Mouse (Mus musculus) heart, embryonic 15.5 days (tissue): ENCODE data around the gene Sft2d2. TPM values are rescaled to one million over a fixed set of nuclear protein-coding genes. Genes with fewer than 3 reads are reported as not detected.
A peak's percentile ranks its signal among the peaks of the same experiment; 100 is the strongest.

ENCODE experiments used
- ATAC-seq: fragments of 200-750 bp; cut with Nextera tagmentation; replicated peaks from 2 replicates; pipeline ENCODE4 v1.8.0; 2017; ENCODE audit warnings: low read depth, moderate TSS enrichment; ENCODE audit not compliant: insufficient number of reproducible peaks, insufficient read depth, low FRiP score
- H3K27ac ChIP-seq: fragments of 300-500 bp; sonication (generic); 2 replicates; pipeline ENCODE4 v1.5.1; 2015; ENCODE audit warnings: mild to moderate bottlenecking, inconsistent platforms
- H3K27me3 ChIP-seq: fragments of 300-500 bp; sonication (generic); 2 replicates; pipeline ENCODE4 v1.6.1; 2015; ENCODE audit warnings: inconsistent platforms
- H3K36me3 ChIP-seq: fragments of 300-500 bp; sonication (generic); 2 replicates; pipeline ENCODE4 v1.6.1; 2015; ENCODE audit warnings: mild to moderate bottlenecking, inconsistent platforms
- H3K4me1 ChIP-seq: fragments of 300-500 bp; sonication (generic); replicated peaks from 2 replicates; pipeline ENCODE4 v1.6.1; 2015; ENCODE audit warnings: inconsistent platforms
- H3K4me2 ChIP-seq: fragments of 300-500 bp; sonication (generic); 2 replicates; pipeline ENCODE4 v1.6.1; 2015; ENCODE audit warnings: inconsistent platforms, mild to moderate bottlenecking, moderate library complexity
- H3K4me3 ChIP-seq: fragments of 300-500 bp; sonication (generic); 2 replicates; pipeline ENCODE4 v1.5.1; 2015; ENCODE audit warnings: mild to moderate bottlenecking, inconsistent platforms
- H3K9ac ChIP-seq: fragments of 300-500 bp; sonication (generic); 2 replicates; pipeline ENCODE4 v1.6.1; 2015; ENCODE audit warnings: mild to moderate bottlenecking, inconsistent platforms
- H3K9me3 ChIP-seq: fragments of 300-500 bp; sonication (generic); replicated peaks from 2 replicates; pipeline ENCODE4 v1.6.1; 2016; ENCODE audit warnings: inconsistent platforms
- WGBS: fragments of 180-500 bp; shearing (Covaris S2); methylation state at CpG from one replicate; pipeline ENCODE4 v1.1.7; 2015; ENCODE audit warnings: mixed read lengths; 5-methylcytosine and 5-hydroxymethylcytosine counted together
- polyA plus RNA-seq: library from polyadenylated mRNA; unstranded; fragments of >200 nt; fragmentation: Nextera tagmentation; extraction: Ambion mirVana; gene quantifications from 2 replicates; pipeline ENCODE4 v1.2.1, GENCODE M21; 2015

Sft2d2 gene
- 17.3 and 20.6 TPM in 2 replicates for polyA plus RNA-seq

GRCm38 (mm10) chr1:165193880-165194661, at the start of gene Sft2d2:
Sft2d2 (minus strand) TSS chr1:165194438.
- H3K4me1 ChIP-seq = peaks cover 22% of the 10 kb centered on the region
- peak; percentile 92 for ATAC-seq
- H3K9me3 ChIP-seq = no peaks in the 10 kb centered on the region
- peak within 1 kb of the TSS; percentile 91 for H3K4me2 ChIP-seq
- no peaks in the 10 kb centered on the region for H3K36me3 ChIP-seq
- H3K9ac ChIP-seq = peak within 1 kb of the TSS; percentile 90
- WGBS = under 1% methylated on average over 69 of the region's 69 CpGs
- peak within 1 kb of the TSS; percentile 83 for H3K4me3 ChIP-seq
- no peaks in the 10 kb centered on the region for H3K27me3 ChIP-seq
- H3K27ac ChIP-seq = peak within 1 kb of the TSS; percentile 92

GRCm38 (mm10) chr1:165236321-165237298, 42.4 kb upstream of the Sft2d2 start, which contains the start of gene Tiprl:
Tiprl (minus strand) TSS chr1:165236996.
- H3K9me3 ChIP-seq = no peaks in the 10 kb centered on the region
- peak; percentile 100 for ATAC-seq
- peak within 1 kb of the TSS; percentile 99 for H3K27ac ChIP-seq
- peaks cover 23% of the 10 kb centered on the region for H3K4me1 ChIP-seq
- H3K36me3 ChIP-seq = no peaks in the 10 kb centered on the region
- H3K9ac ChIP-seq = peak within 1 kb of the TSS; percentile 96
- under 1% methylated on average over 75 of the region's 76 CpGs for WGBS
- H3K4me3 ChIP-seq = peak within 1 kb of the TSS; percentile 98
- H3K4me2 ChIP-seq = peak within 1 kb of the TSS; percentile 78
- no peaks in the 10 kb centered on the region for H3K27me3 ChIP-seq

GRCm38 (mm10) chr1:165235846-165236245, 41.6 kb upstream of the Sft2d2 start:
- Histone ChIP-seq H3K4me2 (peak overlapping the region; percentile 71), H3K9ac (peak overlapping the region; percentile 96), H3K27ac (peak overlapping the region; percentile 99), H3K27me3 (no peaks in the 10 kb centered on the region), H3K9me3 (no peaks in the 10 kb centered on the region), H3K4me3 (peak overlapping the region; percentile 98), H3K36me3 (no peaks in the 10 kb centered on the region), H3K4me1 (peaks cover 23% of the 10 kb centered on the region)
- WGBS = 7% methylated on average over 10 of the region's 10 CpGs
- no peak for ATAC-seq

- Histone ChIP-seq H3K4me1 (peaks cover 23% of the 10 kb centered on the region), H3K4me2 (0 out of 2 replicates have a peak overlapping the region, but pooled peaks have one; percentile 1), H3K27me3 (no peaks in the 10 kb centered on the region), H3K36me3 (no peaks in the 10 kb centered on the region), H3K9me3 (no peaks in the 10 kb centered on the region), H3K4me3 (no peak overlapping the region), H3K9ac (no peak overlapping the region), H3K27ac (peak overlapping the region; percentile 32; the same call in 1 of the 2 replicates)
- WGBS = 44% methylated on average over 2 of the region's 2 CpGs
- no peak for ATAC-seq
Observed at GRCm38 (mm10) chr1:165233806-165234205, 39.6 kb upstream of the Sft2d2 start.

- 92% methylated on average over 4 of the region's 4 CpGs for WGBS
- Histone ChIP-seq H3K4me2 (no peak overlapping the region), H3K9me3 (no peaks in the 10 kb centered on the region), H3K36me3 (peaks cover 9% of the 10 kb centered on the region), H3K27ac (no peak overlapping the region), H3K27me3 (no peaks in the 10 kb centered on the region), H3K9ac (no peak overlapping the region), H3K4me1 (peaks cover 16% of the 10 kb centered on the region), H3K4me3 (no peak overlapping the region)
- no peak for ATAC-seq
Observed at GRCm38 (mm10) chr1:165230691-165231090, 36.5 kb upstream of the Sft2d2 start.

- peaks cover 17% of the 10 kb centered on the region for H3K36me3 ChIP-seq
- no peak overlapping the region for H3K27ac ChIP-seq
- no peak overlapping the region for H3K4me2 ChIP-seq
- WGBS = 92% methylated on average over 9 of the region's 9 CpGs
- no peak for ATAC-seq
- H3K27me3 ChIP-seq = no peaks in the 10 kb centered on the region
- no peak overlapping the region for H3K9ac ChIP-seq
- H3K4me3 ChIP-seq = no peak overlapping the region
- peaks cover 9% of the 10 kb centered on the region for H3K4me1 ChIP-seq
- no peaks in the 10 kb centered on the region for H3K9me3 ChIP-seq
Observed at GRCm38 (mm10) chr1:165229577-165229976, 35.3 kb upstream of the Sft2d2 start.

GRCm38 (mm10) chr1:165217023-165217589, 22.9 kb upstream of the Sft2d2 start:
- Histone ChIP-seq H3K9me3 (no peaks in the 10 kb centered on the region), H3K4me1 (no peaks in the 10 kb centered on the region), H3K9ac (no peak overlapping the region), H3K36me3 (peaks cover 65% of the 10 kb centered on the region), H3K4me3 (no peak overlapping the region), H3K4me2 (no peak overlapping the region), H3K27me3 (no peaks in the 10 kb centered on the region), H3K27ac (no peak overlapping the region)
- ATAC-seq = no peak
- WGBS = 53% methylated on average over 2 of the region's 2 CpGs

GRCm38 (mm10) chr1:165215831-165216230, 21.6 kb upstream of the Sft2d2 start:
- no peak overlapping the region for H3K4me2 ChIP-seq
- H3K9me3 ChIP-seq = no peaks in the 10 kb centered on the region
- H3K27me3 ChIP-seq = no peaks in the 10 kb centered on the region
- no peak for ATAC-seq
- no peaks in the 10 kb centered on the region for H3K4me1 ChIP-seq
- no peak overlapping the region for H3K4me3 ChIP-seq
- peaks cover 57% of the 10 kb centered on the region for H3K36me3 ChIP-seq
- 67% methylated on average over 7 of the region's 7 CpGs for WGBS
- no peak overlapping the region for H3K9ac ChIP-seq
- H3K27ac ChIP-seq = no peak overlapping the region

GRCm38 (mm10) chr1:165205591-165205990, 11.4 kb upstream of the Sft2d2 start:
- Histone ChIP-seq H3K9me3 (no peaks in the 10 kb centered on the region), H3K27me3 (no peaks in the 10 kb centered on the region), H3K36me3 (no peaks in the 10 kb centered on the region), H3K4me3 (no peak overlapping the region), H3K9ac (no peak overlapping the region), H3K4me1 (no peaks in the 10 kb centered on the region), H3K4me2 (no peak overlapping the region), H3K27ac (no peak overlapping the region)
- WGBS = 8% methylated on average over 2 of the region's 2 CpGs
- ATAC-seq = no peak

- H3K9me3 ChIP-seq = no peaks in the 10 kb centered on the region
- WGBS = 24% methylated on average over 2 of the region's 2 CpGs
Observed at GRCm38 (mm10) chr1:165203488-165204035, 9.3 kb upstream of the Sft2d2 start.

More at GRCm38 (mm10) chr1:165203488-165204035, 9.3 kb upstream of the Sft2d2 start:
- H3K4me1 ChIP-seq = no peaks in the 10 kb centered on the region
- no peak for ATAC-seq
- H3K36me3 ChIP-seq = no peaks in the 10 kb centered on the region
- H3K9ac ChIP-seq = no peak overlapping the region
- H3K27me3 ChIP-seq = no peaks in the 10 kb centered on the region
- H3K27ac ChIP-seq = no peak overlapping the region
- no peak overlapping the region for H3K4me3 ChIP-seq
- no peak overlapping the region for H3K4me2 ChIP-seq
